Mouse (Mus musculus) induced T-regulatory cell, adult 2 months (primary cell): ENCODE measurements around the gene Rplp2.
"Not testable (repeated sequence)": the region's sequence is repeated elsewhere in the genome, so short reads cannot be mapped to it uniquely, and the experiment has no call there.

Source experiments
- DNase-seq: peaks from one replicate; pipeline ENCODE4 v3.0.0-alpha.2; 2012; ENCODE audit warnings: low read depth

The Rplp2 gene

DNA sequence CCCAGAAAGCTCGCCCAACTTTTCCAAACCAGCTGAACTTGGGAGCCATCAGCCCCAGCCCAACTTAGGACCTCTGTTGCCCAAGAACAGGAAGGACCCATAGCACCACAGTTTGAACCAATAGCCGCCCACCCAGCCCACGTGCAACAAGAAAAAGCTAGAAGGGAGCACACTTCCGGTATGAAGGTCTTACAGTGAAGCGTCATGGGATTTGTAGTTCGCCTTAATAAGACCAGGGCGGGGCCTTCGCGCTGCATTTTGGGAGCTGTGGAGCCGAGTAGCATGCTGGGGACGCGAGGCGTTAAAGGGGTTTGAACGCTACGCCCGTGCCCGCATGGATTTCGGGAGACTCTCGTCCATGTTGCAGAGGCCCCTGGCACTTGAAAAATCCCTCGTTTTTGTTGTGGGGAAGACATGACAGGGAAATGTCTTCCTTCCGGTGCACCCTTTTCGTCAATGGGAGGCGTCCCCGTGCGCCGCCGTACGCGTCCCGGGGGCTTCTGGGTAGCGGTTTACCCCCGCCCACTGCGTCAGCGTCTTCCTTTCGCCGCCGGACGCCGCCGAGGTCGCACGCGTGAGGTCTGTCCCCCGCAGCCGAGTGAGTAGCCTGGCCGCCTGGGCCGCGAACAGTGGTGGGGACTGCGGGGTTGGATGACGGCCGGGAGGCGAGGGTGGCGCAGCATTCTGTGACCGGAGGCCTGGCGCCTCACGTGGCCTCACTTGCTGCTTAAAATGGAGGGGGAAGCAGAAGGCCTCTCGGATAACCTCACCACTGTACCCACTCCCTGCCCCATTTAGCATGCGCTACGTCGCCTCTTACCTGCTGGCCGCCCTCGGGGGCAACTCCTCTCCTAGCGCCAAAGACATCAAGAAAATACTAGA, at the start of gene Rplp2:
TSS of gene Rplp2 (plus strand) at position 261 of the 882 bp plus-strand sequence.
- DNase-seq, result peak; percentile 97

DNA sequence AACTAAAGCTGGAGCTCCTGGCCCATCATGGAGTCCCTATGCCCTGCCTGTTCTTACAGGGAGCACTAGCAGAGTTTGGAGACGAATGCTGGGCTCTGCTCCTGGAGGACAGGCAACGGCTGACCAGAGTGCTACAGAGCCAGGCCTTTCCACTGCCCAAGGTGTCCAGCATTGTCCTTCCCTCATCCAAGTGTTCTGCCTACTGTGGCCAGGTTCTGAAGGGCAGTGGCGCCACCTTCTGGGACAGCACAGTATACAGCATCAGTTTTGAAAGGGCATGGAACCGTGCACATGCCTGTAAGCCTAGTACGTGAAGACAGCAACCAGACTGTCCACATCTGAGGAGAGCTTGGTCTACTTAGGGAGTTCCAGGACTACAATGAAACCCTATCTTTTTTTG, 43.9 kb upstream of the Rplp2 start:
- peak; percentile 70 for DNase-seq

DNA sequence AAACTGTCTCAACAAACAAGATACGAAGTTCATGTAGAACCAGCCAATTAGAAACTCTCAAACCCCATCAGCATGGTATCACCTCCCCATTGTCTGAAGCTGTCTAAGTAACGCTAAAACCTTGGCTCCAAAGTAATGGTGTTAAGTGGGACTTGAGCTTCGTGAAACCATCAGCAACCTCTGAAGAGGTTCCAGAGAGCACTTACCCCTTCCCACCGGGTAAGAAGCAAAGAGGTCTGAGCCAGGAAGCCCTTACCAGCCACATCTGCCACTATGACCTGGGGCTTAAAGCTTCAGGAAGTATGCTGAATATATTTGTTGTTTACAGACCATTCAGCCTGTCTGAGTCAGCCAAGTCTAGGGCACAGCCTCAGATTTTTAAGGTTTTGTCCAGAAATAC, 41.7 kb upstream of the Rplp2 start:
- no peak for DNase-seq

DNA sequence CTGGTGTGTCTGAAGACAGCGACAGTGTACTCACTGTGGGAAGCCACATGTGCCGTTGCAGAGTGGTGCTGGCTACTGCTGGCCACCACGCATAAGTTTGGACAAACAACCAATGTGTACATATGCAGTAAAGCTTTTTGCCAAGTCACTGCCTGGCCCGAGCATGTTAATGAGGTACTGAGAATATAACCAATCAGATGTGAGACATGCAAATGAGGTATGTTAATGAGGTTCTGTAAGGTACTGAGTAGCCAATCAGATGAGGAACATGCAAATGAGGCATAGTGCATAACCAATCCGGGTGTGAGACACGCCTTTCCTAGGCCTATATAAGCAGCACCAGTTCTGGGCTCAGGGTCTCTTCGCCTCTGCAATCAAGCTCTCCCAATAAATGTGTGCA, 39.5 kb upstream of the Rplp2 start:
- not testable (repeated sequence) for DNase-seq

DNA sequence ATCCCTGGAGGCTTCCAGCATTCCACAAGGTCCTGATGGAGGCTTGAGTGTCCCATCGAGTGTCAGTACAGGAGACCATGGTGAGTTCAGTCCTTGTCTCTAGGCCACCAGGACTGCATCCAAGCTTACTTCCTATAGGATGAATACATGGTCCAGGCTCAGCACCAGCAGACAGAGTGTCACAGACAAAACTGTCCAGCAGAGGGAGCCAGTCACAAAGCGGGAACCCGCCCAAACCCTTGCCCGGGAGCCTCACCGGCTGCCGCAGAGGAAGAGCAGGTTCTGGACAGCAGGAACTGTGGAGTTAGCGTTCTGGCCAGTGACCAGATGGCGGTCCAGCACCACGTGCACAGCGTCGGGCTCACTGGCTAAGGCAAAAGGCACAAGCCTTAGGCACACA, 38.3 kb upstream of the Rplp2 start:
- peak; percentile 90 for DNase-seq

DNA sequence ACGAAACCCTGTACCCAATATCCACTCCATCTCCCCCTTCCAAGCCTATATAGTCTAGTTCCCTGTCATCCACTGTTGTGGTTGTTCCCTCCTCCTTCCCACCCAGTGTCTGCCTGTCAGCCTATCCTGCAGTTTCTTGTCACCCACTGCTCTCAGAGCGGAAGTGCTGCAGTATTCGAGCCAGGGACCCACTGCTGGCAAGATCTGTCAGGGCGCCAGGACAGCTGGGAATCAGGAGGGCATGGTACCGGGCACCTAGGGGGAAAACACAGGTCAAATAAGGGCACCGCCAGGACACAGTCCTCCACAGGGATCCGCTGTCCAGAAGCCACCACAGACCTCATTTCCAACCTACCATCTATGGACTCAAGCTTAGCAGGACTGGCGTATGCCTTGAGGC, 36.5 kb upstream of the Rplp2 start:
- DNase-seq, result no peak

DNA sequence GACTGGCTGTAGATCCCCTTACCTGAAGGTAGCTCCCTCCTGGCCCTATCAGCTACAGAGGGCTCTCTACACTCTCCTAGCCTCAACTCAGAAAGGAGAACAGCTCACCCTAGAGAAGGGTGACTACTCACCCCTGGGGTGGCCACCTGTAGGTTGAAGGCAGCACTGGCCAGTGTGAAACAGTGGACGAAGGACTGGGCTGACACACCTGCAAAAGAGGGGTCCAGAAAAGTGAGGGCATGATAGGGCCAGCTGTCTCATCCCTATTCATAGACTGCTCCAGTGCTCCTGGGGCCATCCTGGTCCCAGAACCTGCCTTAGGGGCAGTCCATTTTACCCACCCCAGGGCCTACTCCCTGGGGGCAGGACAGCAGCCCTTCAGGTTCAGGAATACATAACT, 35.5 kb upstream of the Rplp2 start:
- no peak for DNase-seq

DNA sequence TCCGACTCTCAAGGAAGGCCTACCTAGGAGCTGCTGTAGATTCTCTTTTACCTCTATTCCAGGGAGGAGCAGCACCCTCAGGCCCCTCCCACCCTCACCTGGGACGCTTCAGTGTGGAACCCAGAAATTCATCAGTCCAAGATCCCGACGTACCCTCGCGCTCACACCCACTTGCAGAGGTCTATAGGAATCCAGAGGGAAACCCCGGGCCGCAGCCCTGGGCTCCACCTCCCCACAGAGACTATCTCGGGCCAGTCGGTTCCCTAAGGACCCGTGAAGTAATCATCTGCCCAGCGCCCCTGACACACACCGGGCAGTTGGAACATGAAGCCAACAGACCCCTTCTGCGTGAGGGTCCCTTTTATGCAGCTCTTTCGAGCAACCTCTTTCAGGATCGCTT, 33.8 kb upstream of the Rplp2 start:
- no peak for DNase-seq

DNA sequence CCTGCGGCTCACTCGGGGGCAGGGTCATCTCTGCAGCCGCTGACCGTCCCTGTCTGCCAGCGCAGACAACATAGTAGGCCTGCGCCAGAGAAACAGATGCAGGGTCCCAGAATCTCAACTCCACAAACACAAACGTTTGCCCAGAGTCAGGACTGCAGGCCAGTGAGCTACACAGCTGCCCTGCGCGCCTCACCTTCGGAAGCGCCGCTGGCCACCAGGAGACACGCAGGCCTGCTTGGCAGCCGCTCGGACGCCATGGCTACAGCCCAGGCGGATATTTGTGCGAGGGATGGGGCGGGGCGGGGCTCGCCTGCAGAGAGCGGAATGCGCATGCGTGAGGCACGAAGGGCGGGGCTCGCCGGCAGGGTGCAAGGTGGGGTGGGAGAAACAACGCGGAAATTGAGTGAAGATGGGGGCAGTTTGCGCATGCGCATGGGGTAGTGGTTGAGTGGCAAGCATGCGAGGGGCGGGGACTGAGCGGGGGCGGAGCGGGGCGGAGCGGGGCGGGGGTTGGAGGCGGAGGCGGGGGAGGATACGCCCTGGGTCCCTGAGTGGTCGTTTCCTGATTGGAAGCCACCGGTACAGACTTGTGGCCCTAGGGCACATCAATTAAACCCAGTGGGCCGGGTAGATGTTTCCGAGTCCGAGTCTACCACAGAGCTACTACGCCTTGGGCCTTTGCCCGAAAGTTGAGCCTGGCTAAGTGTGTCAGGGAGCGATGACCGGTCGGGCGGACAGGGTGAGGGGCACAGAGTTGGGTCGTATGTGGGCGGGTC, 33.2 kb upstream of the Rplp2 start, which contains the start of gene Gatd1:
TSS of gene Gatd1 (minus strand) at position 328 of the 776 bp plus-strand sequence.
- peak; percentile 100 for DNase-seq

DNA sequence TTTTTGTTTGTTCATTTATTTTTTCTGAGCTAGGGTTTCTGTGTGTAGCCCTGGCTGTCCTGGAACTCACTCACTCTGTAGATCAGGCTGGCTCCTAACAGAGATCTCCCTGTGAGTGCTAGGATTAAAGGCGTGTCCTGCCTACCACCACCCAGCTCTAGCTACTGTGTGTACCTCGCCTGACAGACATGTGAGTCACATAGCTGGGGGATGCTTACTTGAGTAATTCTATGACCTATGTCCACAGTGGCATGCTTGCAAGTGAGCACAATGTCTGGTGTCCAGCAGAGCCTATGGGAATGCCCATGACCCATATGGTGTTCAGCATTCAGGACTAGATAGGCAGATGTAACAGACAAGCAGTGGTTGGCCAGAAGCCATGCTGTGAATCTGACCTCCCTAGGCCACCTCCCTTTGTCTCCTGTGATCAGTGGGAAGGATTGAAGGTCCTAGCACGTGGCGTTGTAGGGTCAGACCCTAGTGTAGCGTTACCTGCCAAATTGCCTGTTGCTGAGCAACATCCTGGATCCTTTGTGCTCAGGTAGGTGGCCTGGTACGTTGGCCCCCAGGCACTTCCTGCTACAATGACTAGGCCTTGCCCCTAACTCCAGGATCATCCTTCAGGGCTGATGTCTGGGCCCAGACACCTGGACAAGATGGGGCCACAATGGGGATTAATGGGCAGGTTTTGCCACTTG, 30.9 kb upstream of the Rplp2 start:
- DNase-seq, result no peak

DNA sequence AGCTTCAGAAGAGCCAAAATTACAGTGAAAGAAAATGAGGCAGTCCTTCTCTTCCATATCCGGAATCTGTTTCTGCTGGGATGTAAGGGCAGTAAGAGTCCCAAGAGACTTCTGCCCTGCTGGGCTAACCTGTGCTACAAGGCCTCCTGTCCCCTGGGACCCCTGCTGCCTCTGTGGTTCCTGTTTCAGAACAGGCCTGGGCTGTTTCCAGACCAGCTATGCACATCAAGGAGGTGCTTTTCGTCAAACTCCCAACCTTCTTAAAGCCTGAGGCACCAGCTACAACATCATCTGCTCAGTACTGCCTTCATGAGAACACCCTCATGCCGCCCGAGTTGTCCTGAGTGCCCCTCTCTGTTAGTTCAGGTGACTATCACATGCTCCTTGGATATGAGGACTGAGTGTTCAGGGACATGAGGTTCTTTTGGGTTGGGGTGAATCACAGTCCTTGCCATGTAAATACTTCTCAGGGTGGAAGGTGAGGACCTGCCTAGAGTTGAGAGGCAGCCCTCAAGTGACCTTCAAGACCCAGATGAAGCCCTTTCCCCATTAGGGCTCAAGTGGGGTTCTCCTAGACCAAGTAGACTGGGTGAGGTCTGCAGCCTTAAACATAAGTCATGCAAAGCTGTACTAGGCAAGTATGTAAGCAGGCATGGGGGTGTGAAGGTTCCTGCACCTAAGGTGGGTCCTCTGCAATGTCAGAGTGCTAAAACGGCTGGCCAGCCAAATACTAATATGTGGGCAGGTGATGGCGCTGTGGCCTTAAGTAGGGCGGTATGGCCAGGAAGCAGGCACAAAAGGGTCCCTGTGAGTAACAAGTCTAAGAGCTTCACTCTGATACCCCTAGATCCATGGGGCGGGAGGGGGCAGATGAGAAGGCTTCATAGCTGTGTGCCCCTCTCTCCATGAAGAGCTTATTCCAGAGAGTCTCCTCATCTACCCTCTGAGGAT, 29.2 kb upstream of the Rplp2 start:
- no peak for DNase-seq

DNA sequence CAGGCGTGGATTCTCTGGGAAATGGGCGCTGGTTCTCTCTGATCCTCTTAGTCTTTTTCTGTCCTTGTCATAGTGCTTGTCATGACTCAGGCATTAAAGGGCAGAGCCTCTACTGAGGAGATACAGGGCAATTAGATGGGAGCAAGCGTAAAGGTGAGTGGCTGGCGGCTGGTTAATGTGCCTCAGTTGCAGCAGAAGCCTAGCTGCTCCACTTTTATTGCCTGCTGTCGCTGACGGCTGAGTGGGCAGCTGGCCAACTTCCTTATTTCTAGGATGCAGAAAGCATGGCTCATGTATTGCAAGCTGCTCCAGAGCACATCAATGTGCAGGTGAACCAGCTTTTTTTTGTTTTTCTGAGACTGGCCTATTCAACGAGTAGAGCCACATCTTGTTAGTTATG, 28.2 kb upstream of the Rplp2 start:
- no peak for DNase-seq

DNA sequence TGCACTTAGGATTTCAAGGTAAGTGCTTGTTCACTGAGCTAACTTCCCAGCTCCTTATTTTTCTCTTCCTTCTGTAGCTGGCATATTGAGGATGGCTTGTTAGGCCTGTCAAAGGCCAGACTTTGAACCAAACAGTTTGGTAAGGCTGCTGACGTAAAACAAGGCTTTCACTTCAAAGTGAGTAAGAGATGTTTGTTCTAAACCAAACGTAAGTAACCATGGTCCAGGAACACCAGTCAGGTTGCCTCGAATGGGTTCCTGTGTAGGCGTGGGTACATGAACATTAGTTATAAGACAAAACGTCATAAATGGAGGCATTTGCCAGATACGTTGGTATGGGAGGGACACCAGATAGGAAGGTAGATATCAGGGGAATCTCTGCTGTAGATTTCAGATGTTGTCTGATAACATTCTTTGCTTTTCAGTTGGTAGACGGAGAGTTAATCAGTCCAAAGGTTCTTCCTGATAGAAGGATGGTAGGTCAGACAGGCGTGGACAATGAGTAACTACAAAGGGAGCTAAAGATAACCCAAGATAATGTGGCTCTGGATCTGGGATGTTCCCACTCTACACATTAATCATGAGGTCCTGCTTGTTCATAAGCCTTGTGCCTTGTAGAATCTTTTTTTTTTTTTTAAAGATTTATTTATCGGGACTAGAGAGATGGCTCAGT, 27.0 kb upstream of the Rplp2 start:
- DNase-seq, result no peak

DNA sequence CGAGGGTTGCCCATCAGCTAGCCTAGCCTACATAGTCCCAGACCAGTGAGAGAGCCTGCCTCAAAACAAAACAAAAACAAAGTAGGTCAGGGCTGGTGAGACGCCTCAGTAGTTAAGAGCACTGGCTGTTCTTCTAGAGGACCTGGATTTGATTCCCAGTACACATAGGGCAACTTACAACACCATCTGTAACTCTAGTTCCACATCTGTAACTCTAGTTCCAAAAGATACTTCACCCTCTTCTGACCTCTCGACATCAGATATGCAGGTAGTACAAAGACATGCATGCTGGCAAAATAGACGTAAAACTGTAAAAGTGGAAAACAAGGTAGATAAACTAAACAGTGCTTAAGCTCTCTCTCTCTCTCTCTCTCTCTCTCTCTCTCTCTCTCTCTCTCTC, 23.4 kb upstream of the Rplp2 start:
- DNase-seq, result no peak

DNA sequence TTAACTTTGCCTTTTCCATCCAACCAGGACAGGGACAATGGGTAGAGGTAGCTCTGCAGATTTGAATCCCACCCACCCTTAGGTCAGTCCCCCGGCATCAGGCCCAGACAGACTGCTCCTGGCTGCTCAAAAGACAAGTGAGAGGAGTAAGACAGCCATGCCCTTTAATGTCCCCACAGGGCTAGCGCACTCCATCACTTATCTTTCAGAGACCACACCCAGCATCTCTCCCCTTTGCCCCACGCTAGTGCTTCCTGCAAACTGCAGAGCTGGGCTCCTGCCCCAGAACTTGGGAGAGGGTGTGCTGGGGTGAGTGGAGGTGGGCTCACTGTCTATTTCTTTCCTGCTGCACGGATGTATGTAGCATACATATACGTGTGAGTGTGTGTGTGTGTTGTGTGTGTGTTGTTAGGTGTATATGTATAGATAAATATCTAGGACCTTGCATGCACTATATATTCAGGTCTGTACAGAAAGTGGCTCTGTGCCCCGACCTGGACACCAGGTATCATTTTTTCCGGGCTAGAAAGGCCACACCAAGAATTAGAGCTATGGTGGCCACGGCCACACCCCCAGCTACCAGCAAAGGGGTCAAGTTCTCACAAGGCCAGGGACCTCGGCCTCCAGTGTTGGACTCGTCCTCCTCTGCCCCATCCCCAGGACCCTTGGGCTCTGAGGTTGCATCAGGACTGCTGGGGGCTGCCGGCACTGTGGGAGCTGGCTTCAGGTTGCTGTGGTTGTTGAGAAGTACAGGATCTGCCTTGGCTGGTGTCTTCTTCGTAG, 20.0 kb upstream of the Rplp2 start:
- DNase-seq, result no peak

DNA sequence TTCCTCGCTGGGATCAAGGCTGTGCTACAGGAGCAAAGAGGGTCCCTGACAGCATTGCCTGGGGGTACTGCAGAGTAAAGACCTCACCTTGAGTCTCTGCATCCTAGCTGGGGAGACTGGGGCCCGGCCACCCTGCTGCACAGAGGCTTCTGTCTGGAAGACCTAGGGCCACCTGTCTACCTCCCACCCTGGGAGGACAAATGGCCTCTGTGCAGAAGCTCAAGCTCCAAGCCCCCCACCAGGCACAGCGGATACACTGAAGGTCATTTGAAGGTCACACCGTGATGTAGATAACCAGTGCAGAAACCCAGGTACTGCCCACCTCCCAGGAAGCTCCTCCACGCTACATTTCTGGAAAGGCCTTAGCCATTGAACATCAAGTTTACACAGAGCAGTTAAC, 18.5 kb upstream of the Rplp2 start:
- no peak for DNase-seq

DNA sequence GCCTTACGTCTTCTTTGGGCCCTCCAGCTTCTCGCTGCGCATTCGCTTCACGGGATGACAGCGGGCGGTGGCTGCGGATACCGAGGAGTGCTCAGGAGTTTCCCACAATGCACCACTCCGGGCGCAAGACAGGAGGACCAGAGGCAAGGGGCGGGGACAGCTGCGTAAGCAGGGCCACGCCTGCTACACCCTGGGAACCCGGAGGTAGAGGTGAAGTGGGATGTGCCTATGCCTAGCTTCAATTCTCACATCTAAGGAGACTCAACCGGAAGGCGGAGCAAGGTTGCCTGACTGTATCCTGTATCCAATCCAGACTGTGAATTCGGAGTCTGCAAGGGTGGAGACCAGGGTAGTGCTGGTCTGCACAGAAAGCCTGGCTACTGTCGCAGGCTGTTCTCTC, 17.9 kb upstream of the Rplp2 start, which contains the start of gene Cend1:
TSS of gene Cend1 (minus strand) at position 182 of the 400 bp plus-strand sequence.
- peak; percentile 47 for DNase-seq

DNA sequence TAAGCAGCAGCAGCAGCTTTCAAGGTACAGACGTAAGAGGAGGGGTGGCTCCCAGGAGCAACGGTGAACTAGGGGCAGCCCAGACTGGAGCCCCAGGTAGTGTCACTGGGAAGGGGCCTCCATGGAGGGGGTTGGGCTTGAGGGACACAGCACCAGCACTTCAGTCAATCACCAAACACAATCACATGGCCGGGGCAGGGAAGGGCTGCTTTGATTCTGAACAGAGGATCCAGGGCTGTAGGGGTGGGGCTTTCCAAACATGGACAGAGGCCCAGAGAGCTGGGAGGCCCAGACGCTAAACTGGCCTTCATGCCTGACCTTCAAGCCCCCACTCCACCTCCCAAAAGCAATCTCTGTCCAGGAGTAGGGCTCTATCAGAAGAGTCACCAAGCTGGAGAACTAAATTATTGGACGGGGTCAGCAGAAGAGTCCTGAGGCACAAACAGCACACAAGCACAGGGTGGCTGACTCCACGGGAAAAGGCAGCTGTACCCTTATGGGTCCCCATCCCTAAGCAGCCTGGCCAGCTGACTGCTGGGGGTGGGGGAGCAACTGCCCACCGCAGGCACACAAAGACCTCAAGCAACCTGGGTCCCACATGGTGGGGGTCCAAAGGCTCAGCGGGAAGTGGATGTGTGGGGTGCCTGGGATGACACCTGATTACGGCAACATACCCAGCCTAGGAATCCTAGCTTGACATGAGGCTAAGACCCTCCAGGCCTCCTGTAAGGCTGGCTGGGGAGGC, 17.2 kb upstream of the Rplp2 start:
- DNase-seq, result no peak

DNA sequence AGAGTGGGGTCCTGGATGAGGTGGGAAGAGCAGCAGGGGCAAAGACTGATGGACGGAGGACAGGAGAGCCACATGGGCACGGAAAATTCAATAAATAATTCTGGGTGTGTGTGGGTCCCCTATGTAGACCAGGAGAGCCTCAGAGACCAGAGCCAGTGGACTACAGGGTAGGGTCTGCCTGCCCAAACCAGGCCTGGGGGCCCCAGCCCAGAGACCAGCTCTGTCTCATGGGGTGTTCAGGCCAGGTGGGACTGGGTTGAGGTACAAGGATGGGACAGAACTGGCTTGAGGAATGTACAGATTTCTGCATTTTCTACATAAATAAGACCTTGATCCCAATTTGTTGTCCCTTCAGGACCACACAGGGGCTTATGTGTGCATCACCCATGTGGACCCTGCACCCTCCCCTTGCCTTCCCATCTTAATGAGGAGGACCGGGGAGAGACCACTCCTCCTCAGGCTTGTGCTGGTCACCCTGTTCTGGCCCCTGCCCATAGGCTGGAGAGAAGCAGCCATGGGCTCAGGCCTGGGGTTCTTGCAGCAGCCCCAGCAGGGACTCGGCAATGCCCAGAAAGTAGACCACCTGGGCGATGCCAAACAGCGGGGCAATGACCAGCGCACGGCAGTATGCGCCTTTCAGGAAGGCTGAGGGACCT, 16.5 kb upstream of the Rplp2 start:
- no peak for DNase-seq
